Mouse (Mus musculus) ES-E14 (cell line): ENCODE results near the gene Emilin2. TPM values are rescaled to one million over a fixed set of nuclear protein-coding genes. Genes with fewer than 3 reads are reported as not detected.

Source experiments
- DNase-seq: peaks from one replicate; pipeline ENCODE4 v3.0.0-alpha.2; 2013; ENCODE audit warnings: low read depth, low spot score
- H3K27ac ChIP-seq: 2 replicates; pipeline ENCODE4 v1.5.1; 2012; ENCODE audit warnings: low read depth, mild to moderate bottlenecking, low read length, moderate library complexity, mixed read lengths; ENCODE audit not compliant: poor library complexity, insufficient read depth, severe bottlenecking
- H3K36me3 ChIP-seq: 2 replicates; pipeline ENCODE4 v1.6.1; 2012; ENCODE audit warnings: mild to moderate bottlenecking, low read length, moderate library complexity, mixed read lengths; ENCODE audit not compliant: control insufficient read depth, poor library complexity, insufficient read depth, severe bottlenecking
- H3K4me1 ChIP-seq, 2 experiments: fragments of 150-350 bp in 1 of 2; sonication (generic) in 1 of 2; 2 replicates each; pipeline ENCODE4 v1.6.1; 2012; ENCODE audit warnings: low read length in 2 of 2, mild to moderate bottlenecking in 1 of 2, mixed read lengths in 1 of 2; ENCODE audit not compliant: control insufficient read depth in 2 of 2, insufficient read depth in 2 of 2, poor library complexity in 1 of 2
- H3K4me3 ChIP-seq, 2 experiments: fragments of 150-350 bp in 1 of 2; sonication (generic) in 1 of 2; 2 replicates each; pipeline ENCODE4 v1.5.1; 2012; ENCODE audit warnings: low read length in 2 of 2, low read depth in 1 of 2, mild to moderate bottlenecking in 1 of 2, mixed read lengths in 1 of 2; ENCODE audit not compliant: insufficient read depth in 1 of 2, poor library complexity in 1 of 2, severe bottlenecking in 1 of 2
- H3K9ac ChIP-seq: 2 replicates; pipeline ENCODE4 v1.6.1; 2012; ENCODE audit warnings: low read depth, mild to moderate bottlenecking, low read length, mixed read lengths; ENCODE audit not compliant: poor library complexity, insufficient read depth, severe bottlenecking
- H3K9me3 ChIP-seq: fragments of 150-350 bp; sonication (generic); 2 replicates; pipeline ENCODE4 v1.6.1; 2012; ENCODE audit warnings: low read depth, mild to moderate bottlenecking, low read length; ENCODE audit not compliant: control insufficient read depth, insufficient read depth
- CHD2 ChIP-seq: IDR thresholded peaks from 2 replicates; pipeline ENCODE4 v1.6.1; 2014; ENCODE audit warnings: mild to moderate bottlenecking, low read depth, low read length, inconsistent platforms
- HCFC1 ChIP-seq: IDR thresholded peaks from 2 replicates; pipeline ENCODE4 v1.6.1; 2012; ENCODE audit warnings: low read length, inconsistent platforms, borderline replicate concordance; ENCODE audit not compliant: insufficient read depth
- MAFK ChIP-seq: IDR thresholded peaks from 2 replicates; pipeline ENCODE4 v1.6.1; 2014; ENCODE audit warnings: mild to moderate bottlenecking, low read depth, low read length, inconsistent platforms; ENCODE audit not compliant: insufficient read depth
- ZC3H11A ChIP-seq: IDR thresholded peaks from 2 replicates; pipeline ENCODE4 v1.6.1; 2012; ENCODE audit warnings: low read depth, mild to moderate bottlenecking, inconsistent platforms, low read length, borderline replicate concordance
- ZNF384 ChIP-seq: IDR thresholded peaks from 2 replicates; pipeline ENCODE4 v1.6.1; 2012; ENCODE audit warnings: low read depth, low read length, inconsistent platforms
- in situ Hi-C, 2 experiments: fragments of 600-800 bp; cut with MboI; formaldehyde crosslinking; loops; one replicate each; pipeline ENCODE4 v1.15.1; 2025; ENCODE audit warnings: low sequenced_read_pairs in 2 of 2, inconsistent platforms in 1 of 2; ENCODE audit not compliant: unreplicated experiment in 2 of 2
- total RNA-seq: library from RNA; depleted of rRNA; stranded (reverse); fragments of 300-350 nt; gene quantifications from 2 replicates; pipeline ENCODE4 v1.2.3, GENCODE M21; 2012

Emilin2 gene
- total RNA-seq, 1 experiment, result 1.0 TPM

DNA sequence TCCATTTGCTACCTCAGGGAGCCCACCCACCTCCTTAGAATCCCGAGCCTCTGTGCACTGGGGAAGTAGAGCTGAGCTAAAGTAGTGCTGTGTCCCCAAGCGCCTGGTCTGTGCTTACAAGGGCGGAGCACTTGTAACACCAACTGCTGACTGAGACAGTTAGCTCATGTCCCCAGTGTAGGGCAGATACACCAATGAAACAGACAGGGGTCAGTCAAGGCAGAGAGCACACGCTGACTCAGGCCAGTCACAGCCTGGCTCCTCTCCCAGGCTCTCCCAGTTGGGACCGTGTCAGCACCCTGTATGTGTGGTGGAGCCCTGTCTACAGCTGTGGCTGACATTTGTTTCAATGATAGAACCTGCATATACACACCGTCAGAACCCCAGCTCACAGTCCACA lies 25.8 kb downstream of the Emilin2 start:
- no peaks in the 10 kb centered on the region for H3K9me3 ChIP-seq
- no peaks in the 10 kb centered on the region for H3K4me1 ChIP-seq
- DNase-seq, result no peak
- in situ Hi-C loops, result no loop called here
- no peak overlapping the region for H3K9ac ChIP-seq
- H3K36me3 ChIP-seq, result no peaks in the 10 kb centered on the region
- no peak overlapping the region for H3K27ac ChIP-seq
- TF ChIP-seq HCFC1, result no peak
- no peak for TF ChIP-seq ZNF384
- TF ChIP-seq ZC3H11A, result no peak
- TF ChIP-seq MAFK, result no peak
- TF ChIP-seq CHD2, result no peak
- H3K4me3 ChIP-seq, result no peak overlapping the region

DNA sequence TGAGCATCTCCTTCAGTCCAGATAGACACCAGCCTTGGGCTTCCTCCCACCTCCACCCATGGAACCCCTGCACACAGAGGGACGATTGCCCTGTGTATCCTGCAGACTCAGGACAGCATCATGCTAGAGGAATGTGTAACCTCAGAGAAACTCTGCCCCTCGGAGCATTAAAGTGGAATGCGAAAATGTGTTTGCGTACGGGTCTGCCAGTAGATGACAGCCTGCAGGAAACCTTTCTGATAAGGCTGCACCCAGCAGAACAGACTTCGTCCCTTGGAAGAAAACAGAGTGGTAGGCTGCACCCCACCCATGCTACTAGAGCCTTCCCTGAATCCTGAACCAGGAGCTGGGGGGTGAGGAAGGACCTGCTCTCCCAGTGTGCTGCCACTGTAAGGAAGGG lies 26.9 kb downstream of the Emilin2 start:
- no peaks in the 10 kb centered on the region for H3K9me3 ChIP-seq
- no peaks in the 10 kb centered on the region for H3K4me1 ChIP-seq
- H3K4me3 ChIP-seq, result no peak overlapping the region
- no peak overlapping the region for H3K27ac ChIP-seq
- H3K9ac ChIP-seq, result no peak overlapping the region
- TF ChIP-seq ZC3H11A (no peak), HCFC1 (no peak), MAFK (no peak), CHD2 (no peak), ZNF384 (no peak)
- in situ Hi-C loops, result no loop called here
- no peak for DNase-seq
- no peaks in the 10 kb centered on the region for H3K36me3 ChIP-seq

DNA sequence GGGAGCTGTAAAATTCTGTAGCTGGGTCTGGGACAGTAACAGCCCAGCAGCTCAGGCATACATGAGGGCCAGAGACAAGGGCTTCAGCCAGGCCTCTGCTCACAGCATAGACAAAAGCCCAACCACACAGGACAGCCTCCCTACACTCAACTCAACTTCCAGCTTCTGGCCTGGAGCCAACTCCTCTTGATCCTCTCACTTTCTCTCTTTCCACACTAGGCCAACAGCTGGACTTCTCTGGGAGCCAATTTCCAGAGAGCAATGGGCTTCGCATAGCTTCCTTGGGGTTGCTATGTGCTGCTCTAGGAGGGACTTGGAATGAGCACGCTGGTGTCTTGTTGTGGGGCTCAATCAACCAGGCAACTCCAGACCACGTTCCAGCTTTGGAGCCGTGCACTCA lies 28.5 kb downstream of the Emilin2 start:
- TF ChIP-seq MAFK, result no peak
- TF ChIP-seq ZC3H11A, result no peak
- TF ChIP-seq HCFC1, result no peak
- no peak for TF ChIP-seq ZNF384
- Histone ChIP-seq H3K4me3 (no peak overlapping the region), H3K9ac (no peak overlapping the region), H3K27ac (no peak overlapping the region), H3K4me1 (no peaks in the 10 kb centered on the region), H3K36me3 (no peaks in the 10 kb centered on the region), H3K9me3 (no peaks in the 10 kb centered on the region)
- DNase-seq, result no peak
- in situ Hi-C loops, result no loop called here

DNA sequence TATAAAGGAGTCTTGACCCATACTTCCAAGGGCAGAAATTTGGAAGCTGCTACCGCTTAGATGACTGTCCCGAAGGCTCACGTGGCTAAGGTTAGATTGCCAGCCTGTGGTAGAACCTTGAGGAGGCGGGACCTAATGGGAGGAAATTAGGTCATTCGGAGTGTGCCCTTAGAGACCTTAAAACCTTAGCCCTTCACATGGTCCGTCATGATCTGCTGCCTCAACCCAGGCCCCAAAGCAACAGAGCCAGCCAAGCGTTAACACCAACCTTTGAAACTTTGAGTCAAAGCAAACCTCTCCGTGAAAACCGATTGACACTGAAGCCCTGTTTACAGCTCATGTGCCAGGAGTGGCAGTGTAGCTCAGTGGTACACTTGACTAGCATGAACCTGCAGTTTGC lies 29.1 kb downstream of the Emilin2 start:
- Histone ChIP-seq H3K4me3 (no peak overlapping the region), H3K4me1 (no peaks in the 10 kb centered on the region)
- in situ Hi-C loops, result no loop called here

More for the DNA sequence above, 29.1 kb downstream of the Emilin2 start:
- Histone ChIP-seq H3K27ac (no peak overlapping the region), H3K9ac (no peak overlapping the region), H3K36me3 (no peaks in the 10 kb centered on the region), H3K9me3 (no peaks in the 10 kb centered on the region)
- no peak for TF ChIP-seq ZNF384
- TF ChIP-seq ZC3H11A, result no peak
- no peak for TF ChIP-seq MAFK
- no peak for TF ChIP-seq CHD2
- no peak for TF ChIP-seq HCFC1
- DNase-seq, result no peak
